Mouse (Mus musculus) megakaryocyte, embryonic 14.5 days (primary cell): Measurements from ENCODE around the gene Sv2c.

Source experiments
- FLI1 ChIP-seq: IDR thresholded peaks from 2 replicates; pipeline ENCODE4 v1.6.1; 2012; ENCODE audit warnings: low read length, inconsistent platforms, mixed read lengths
- GATA1 ChIP-seq: IDR thresholded peaks from 3 replicates; pipeline ENCODE4 v1.6.1; 2012; ENCODE audit warnings: mixed read lengths, low read length, inconsistent platforms, borderline replicate concordance

DNA sequence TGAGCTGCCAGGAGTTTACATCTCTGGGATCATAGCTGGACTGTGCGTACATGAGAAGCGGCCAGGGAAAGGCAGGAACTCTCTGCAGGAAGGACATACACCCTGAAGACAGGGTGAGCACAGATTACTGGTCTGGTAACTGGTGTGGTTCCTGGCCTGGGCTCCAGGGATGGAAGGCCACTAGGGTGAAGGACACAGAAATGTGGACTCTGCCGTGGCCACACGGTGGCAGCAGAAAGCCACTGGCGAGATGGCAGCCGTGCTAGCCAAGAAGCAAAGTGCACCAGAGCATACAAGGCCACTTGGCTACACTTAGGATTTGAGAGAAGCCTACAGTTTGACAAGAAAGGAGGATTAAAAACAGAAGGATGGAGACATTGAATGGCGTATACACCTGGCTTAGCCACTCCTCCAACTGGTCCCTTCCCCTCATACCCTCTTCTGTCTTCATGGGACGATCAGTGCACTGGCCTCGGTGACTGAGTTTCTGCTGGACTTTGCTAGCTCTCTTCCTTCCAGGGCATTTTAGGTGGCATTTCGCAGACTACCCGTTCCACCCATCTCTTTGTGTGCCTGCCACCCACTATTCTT is 158.9 kb downstream of the Sv2c start:
- TF ChIP-seq FLI1 (no peak), GATA1 (no peak)
